Mouse (Mus musculus) kidney, postnatal 10 days (tissue): Measurements from ENCODE around the gene Gm10322.

Experiments
- DNase-seq: peaks from one replicate; pipeline ENCODE4 v3.0.0; 2021; ENCODE audit warnings: mixed read lengths

Gm10322 gene

GRCm38 (mm10) chr10:59664765-59665164, 48.9 kb downstream of the Gm10322 start:
- DNase-seq = no peak

DNA sequence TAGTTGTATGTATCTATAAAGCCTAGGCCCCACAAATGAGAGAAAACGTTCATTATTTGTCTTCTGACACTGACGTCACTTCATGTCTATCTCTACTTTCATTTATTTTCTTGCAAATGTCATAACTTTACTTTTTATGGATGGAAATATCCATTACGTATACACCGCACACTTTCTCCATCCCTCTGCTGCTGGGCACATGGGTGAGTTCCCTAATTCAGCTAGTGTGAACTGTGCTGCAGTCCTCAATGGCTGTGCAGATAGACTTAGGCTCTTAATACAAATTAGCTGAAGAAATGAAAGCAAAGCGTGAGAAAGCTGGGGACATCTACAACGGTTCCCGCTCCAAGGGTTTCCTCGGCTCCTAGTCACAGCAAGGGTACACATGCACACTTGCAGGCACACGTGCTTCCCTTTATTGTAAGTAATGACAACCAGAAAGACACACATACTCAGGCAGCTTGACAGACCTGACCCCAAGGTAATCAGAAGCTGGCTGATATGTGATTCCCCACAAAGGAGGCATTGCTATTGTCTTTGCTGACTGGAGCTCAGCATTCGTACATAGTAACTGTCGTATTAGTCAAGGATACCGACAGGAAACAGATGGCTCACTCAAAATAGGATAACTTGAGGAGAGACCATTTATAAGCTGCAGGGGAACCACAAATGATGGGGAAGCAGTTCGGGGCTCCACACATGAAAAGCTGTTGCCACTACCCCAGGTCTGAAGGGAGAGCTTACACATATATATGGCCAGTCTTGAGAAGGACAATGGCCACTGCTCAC, 49.8 kb downstream of the Gm10322 start:
- DNase-seq = no peak
